Mouse (Mus musculus) testis, adult 2 months (tissue): ENCODE measurements around the gene Gm20888. TPM values are rescaled to one million over a fixed set of nuclear protein-coding genes. Genes with fewer than 3 reads are reported as not detected.
"Not testable (repeated sequence)": the region's sequence is repeated elsewhere in the genome, so short reads cannot be mapped to it uniquely, and the experiment has no call there.

Experiments
- H3K27ac ChIP-seq: fragments of 200-500 bp; 2 replicates; pipeline ENCODE4 v1.5.1; 2012; ENCODE audit warnings: low read depth, low read length; ENCODE audit not compliant: control insufficient read depth, insufficient read depth
- H3K27me3 ChIP-seq: fragments of 200-500 bp; 2 replicates; pipeline ENCODE4 v1.6.1; 2012; ENCODE audit warnings: mild to moderate bottlenecking, low read length, moderate library complexity; ENCODE audit not compliant: control insufficient read depth, insufficient read depth
- H3K36me3 ChIP-seq: fragments of 200-500 bp; 2 replicates; pipeline ENCODE4 v1.6.1; 2012; ENCODE audit warnings: mild to moderate bottlenecking, low read length; ENCODE audit not compliant: control insufficient read depth, insufficient read depth
- H3K4me1 ChIP-seq: fragments of 200-500 bp; 2 replicates; pipeline ENCODE4 v1.6.1; 2012; ENCODE audit warnings: low read length; ENCODE audit not compliant: control insufficient read depth, insufficient read depth
- H3K4me3 ChIP-seq: fragments of 200-500 bp; 2 replicates; pipeline ENCODE4 v1.5.1; 2012; ENCODE audit warnings: low read depth, mild to moderate bottlenecking, low read length, moderate library complexity, mixed read lengths; ENCODE audit not compliant: control insufficient read depth
- polyA plus RNA-seq: library from polyadenylated mRNA; depleted of rRNA; stranded (reverse); fragments of >200 nt; gene quantifications from 2 replicates; pipeline ENCODE4 v1.2.3, GENCODE M21; 2012; rRNA removed

Gene Gm20888
- not detected in 2 replicates for polyA plus RNA-seq

- H3K4me3 ChIP-seq, H3K36me3 ChIP-seq, H3K4me1 ChIP-seq, H3K27ac ChIP-seq, H3K27me3 ChIP-seq: not testable (repeated sequence)
Measured at GRCm38 (mm10) chrY:70441582-70441981, at the start of gene Gm20888. TSS of gene Gm20888 (plus strand) at chrY:70441882.

Other genes with a start within 250 kb of the Gm20888 start
- 5.8 and 6.7 TPM in 2 replicates for gene Gm21118, start 168.2 kb upstream of the Gm20888 start, polyA plus RNA-seq
- gene Gm29423, start 138.6 kb upstream of the Gm20888 start, polyA plus RNA-seq, result 0.91 TPM in 1 of 2 replicates, not detected in the other
- gene Gm29644, start 138.5 kb upstream of the Gm20888 start, polyA plus RNA-seq, result not detected in 2 replicates